Mouse (Mus musculus): Measurements from ENCODE around the gene Txndc16.

DNA sequence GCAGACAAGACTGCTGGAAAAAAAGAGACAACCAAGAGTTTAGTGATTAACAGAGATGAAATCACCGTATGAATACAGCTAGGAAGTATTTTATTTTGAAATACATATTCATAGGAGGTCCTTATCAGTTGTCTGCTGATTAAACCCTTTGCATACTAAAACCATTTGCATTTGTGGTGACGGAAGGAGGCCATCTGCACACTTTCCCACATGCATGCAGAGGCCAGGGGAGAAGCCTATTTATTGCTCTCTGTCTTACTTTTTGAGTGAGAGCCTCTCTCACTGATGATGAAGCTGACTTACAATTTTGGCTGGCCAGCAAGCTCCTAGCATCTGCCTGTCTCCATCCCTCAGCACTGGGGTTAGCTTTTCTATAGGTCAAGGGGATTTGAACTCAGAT, 84.2 kb downstream of the Txndc16 start:
- TF ChIP-seq CTCF (IDR thresholded peaks at IDR 0.05; ENCODE audit: low read depth, low read length) (no peak), TAL1 (conservative IDR thresholded peaks at IDR 0.05; ENCODE audit: low read depth, low read length) (no peak), POLR2AphosphoS5 (IDR thresholded peaks at IDR 0.05; ENCODE audit: insufficient replicate concordance, low read depth, low read length) (no peak)

Measured in G1E (cell line).